Mouse (Mus musculus) neural tube, postnatal 0 days (tissue): ENCODE data around the gene 2410015M20Rik. TPM values are rescaled to one million over a fixed set of nuclear protein-coding genes. Genes with fewer than 3 reads are reported as not detected.

Experiments
- polyA plus RNA-seq: library from polyadenylated mRNA; unstranded; fragments of >200 nt; fragmentation: Nextera tagmentation; extraction: Ambion mirVana; gene quantifications from 2 replicates; pipeline ENCODE4 v1.2.1, GENCODE M21; 2015

Gene 2410015M20Rik
- polyA plus RNA-seq, result 234 and 256 TPM in 2 replicates

GRCm38 (mm10) chr17:56609452-56610171, at the start of gene 2410015M20Rik:
Gene 2410015M20Rik (minus strand): TSS chr17:56609771.

DNA sequence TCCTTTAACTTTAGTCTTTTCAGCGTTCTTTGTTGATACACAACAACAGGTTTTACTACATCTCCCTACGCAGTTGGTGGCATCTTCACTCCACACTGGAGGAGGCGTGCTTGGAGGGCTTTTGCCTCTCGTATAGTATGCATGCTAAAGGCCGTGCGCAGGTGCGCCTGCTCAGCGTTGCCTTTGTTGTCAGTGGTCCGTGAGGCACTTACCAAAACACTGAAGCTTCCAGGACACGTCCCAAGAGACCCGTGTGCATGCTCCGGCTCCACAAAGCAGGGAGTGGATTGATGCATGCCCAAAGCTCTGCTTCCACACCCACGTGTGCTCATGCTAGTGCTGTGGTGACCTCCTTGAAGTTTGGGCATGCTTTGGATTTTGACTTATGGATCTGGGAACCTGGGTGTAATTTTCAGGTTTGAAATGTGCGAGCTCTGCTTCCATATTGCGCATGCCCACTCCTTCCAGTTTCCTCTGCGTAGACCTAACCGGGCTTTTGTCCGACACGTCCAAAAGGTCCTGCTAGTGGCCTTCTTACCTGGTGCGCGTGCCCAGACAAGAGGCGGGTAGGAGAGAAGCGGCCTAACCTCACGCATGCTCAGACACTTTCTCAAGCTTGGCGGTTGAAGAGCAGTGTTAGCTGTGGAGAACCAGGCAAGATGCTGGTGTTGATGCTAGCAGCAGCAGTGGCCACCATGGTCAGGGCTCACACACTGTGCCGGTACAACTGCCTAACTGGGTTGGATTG, 18.1 kb upstream of the 2410015M20Rik start, which contains the start of gene Catsperd:
TSS of gene Catsperd (plus strand) at position 614 of the 748 bp plus-strand sequence.

GRCm38 (mm10) chr17:56626754-56627470, 17.3 kb upstream of the 2410015M20Rik start, which contains the start of gene Lonp1:
Gene Lonp1 (minus strand): TSS chr17:56626887.

GRCm38 (mm10) chr17:56613236-56613844, 3.8 kb upstream of the 2410015M20Rik start, which contains the start of gene Rpl36:
Gene Rpl36 (plus strand): TSS chr17:56613416.

GRCm38 (mm10) chr17:56584257-56585130, 25.1 kb downstream of the 2410015M20Rik start, which contains the start of the genes Safb2 and Safb:
Gene Safb2 (minus strand): TSS chr17:56584585.
Gene Safb (plus strand): TSS chr17:56584825.

Other genes with a start within 250 kb of the 2410015M20Rik start
- gene Ptprs, start 133.3 kb downstream of the 2410015M20Rik start, polyA plus RNA-seq, result 159 and 196 TPM in 2 replicates
- not detected in 2 replicates for gene Znrf4, start 97.3 kb downstream of the 2410015M20Rik start, polyA plus RNA-seq
- gene Gm20219, start 55.4 kb downstream of the 2410015M20Rik start, polyA plus RNA-seq, result 0.36 and 0.84 TPM in 2 replicates
- gene Safb2, start 25.2 kb downstream of the 2410015M20Rik start, polyA plus RNA-seq, result 42.3 and 55.9 TPM in 2 replicates
- gene Safb, start 24.9 kb downstream of the 2410015M20Rik start, polyA plus RNA-seq, result 71.8 and 80.4 TPM in 2 replicates
- 1,131 and 1,363 TPM in 2 replicates for gene Rpl36, start 3.6 kb upstream of the 2410015M20Rik start, polyA plus RNA-seq
- gene Lonp1, start 17.1 kb upstream of the 2410015M20Rik start, polyA plus RNA-seq, result 42.0 and 44.9 TPM in 2 replicates
- gene Catsperd, start 18.4 kb upstream of the 2410015M20Rik start, polyA plus RNA-seq, result 0.87 and 0.97 TPM in 2 replicates
- gene Ranbp3, start 63.5 kb upstream of the 2410015M20Rik start, polyA plus RNA-seq, result 71.4 and 81.5 TPM in 2 replicates
- 830 and 877 TPM in 2 replicates for gene Ndufa11, start 108.0 kb upstream of the 2410015M20Rik start, polyA plus RNA-seq
- 13.2 and 19.0 TPM in 2 replicates for gene Vmac, start 108.3 kb upstream of the 2410015M20Rik start, polyA plus RNA-seq
- gene Nrtn, start 147.8 kb upstream of the 2410015M20Rik start, polyA plus RNA-seq, result 6.2 and 7.9 TPM in 2 replicates
- gene Dus3l, start 155.0 kb upstream of the 2410015M20Rik start, polyA plus RNA-seq, result 85.8 and 101 TPM in 2 replicates
- gene Prr22, start 160.5 kb upstream of the 2410015M20Rik start, polyA plus RNA-seq, result 0.33 and 0.53 TPM in 2 replicates
- gene Rfx2, start 221.2 kb upstream of the 2410015M20Rik start, polyA plus RNA-seq, result 3.5 and 4.8 TPM in 2 replicates